Mouse (Mus musculus) heart, adult 2 months (tissue): Measurements from ENCODE around the gene Ddx18.

Experiments
- CTCF ChIP-seq: fragments of 200-600 bp; IDR thresholded peaks from 2 replicates; pipeline ENCODE4 v1.8.1; 2022; ENCODE audit warnings: antibody characterized with exemption, mild to moderate bottlenecking, moderate library complexity
- EP300 ChIP-seq: fragments of 200-500 bp; IDR thresholded peaks from 2 replicates; pipeline ENCODE4 v1.6.1; 2011; ENCODE audit warnings: low read depth, low read length, control low read depth; ENCODE audit not compliant: insufficient read depth
- POLR2A ChIP-seq: fragments of 200-500 bp; IDR thresholded peaks from 2 replicates; pipeline ENCODE4 v1.6.1; 2011; ENCODE audit warnings: mild to moderate bottlenecking, low read depth, low read length, control low read depth; ENCODE audit not compliant: insufficient read depth

DNA sequence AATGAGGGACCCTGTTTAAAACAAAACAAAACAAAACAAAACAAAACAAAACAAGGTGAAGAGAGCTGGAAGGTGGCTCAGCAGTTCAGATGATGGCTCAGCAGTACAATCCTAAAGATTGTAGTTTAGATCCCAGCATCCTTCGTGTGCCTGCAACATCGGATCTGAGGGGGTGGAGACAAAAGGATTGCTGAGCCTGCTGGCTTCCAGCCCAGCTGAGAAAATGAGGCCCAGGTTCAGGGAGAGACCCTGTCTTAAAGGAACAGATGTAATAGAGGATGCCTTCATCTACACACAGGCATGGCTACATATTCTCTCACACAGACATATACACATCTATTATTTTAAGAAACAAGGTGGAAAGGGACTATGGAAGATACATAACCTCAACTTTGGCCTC lies 56.6 kb downstream of the Ddx18 start:
- no peak for TF ChIP-seq CTCF
- no peak for TF ChIP-seq POLR2A
- TF ChIP-seq EP300, result no peak
